Mouse (Mus musculus) embryonic facial prominence, embryonic 11.5 days (tissue): Measurements from ENCODE around the gene Naa35. TPM values are rescaled to one million over a fixed set of nuclear protein-coding genes. Genes with fewer than 3 reads are reported as not detected.

Source experiments
- ATAC-seq: fragments of 200-750 bp; cut with Nextera tagmentation; replicated peaks from 2 replicates; pipeline ENCODE4 v1.8.0; 2017; ENCODE audit warnings: low read depth; ENCODE audit not compliant: insufficient number of reproducible peaks, low FRiP score, low TSS enrichment
- DNase-seq: peaks from one replicate; pipeline ENCODE4 v3.0.0-alpha.2; 2015; ENCODE audit warnings: low spot score
- H3K27ac ChIP-seq: fragments of 300-500 bp; sonication (generic); replicated peaks from 2 replicates; pipeline ENCODE4 v1.5.1; 2014; ENCODE audit warnings: mild to moderate bottlenecking, low read depth, low read length, control low read depth
- H3K27me3 ChIP-seq: fragments of 300-500 bp; sonication (generic); 2 replicates; pipeline ENCODE4 v1.6.1; 2014; ENCODE audit warnings: mild to moderate bottlenecking, low read length, moderate library complexity, mixed read lengths; ENCODE audit not compliant: control insufficient read depth, insufficient read depth
- H3K36me3 ChIP-seq: fragments of 300-500 bp; sonication (generic); replicated peaks from 2 replicates; pipeline ENCODE4 v1.6.1; 2014; ENCODE audit warnings: low read depth, mild to moderate bottlenecking, low read length, moderate library complexity, mixed read lengths; ENCODE audit not compliant: control insufficient read depth, insufficient read depth
- H3K4me1 ChIP-seq: fragments of 300-500 bp; sonication (generic); 2 replicates; pipeline ENCODE4 v1.6.1; 2014; ENCODE audit warnings: low read length, mixed read lengths; ENCODE audit not compliant: control insufficient read depth, insufficient read depth
- H3K4me2 ChIP-seq: fragments of 300-500 bp; sonication (generic); 2 replicates; pipeline ENCODE4 v1.6.1; 2014; ENCODE audit warnings: low read depth, mild to moderate bottlenecking, control low read depth, low read length, moderate library complexity
- H3K4me3 ChIP-seq: fragments of 300-500 bp; sonication (generic); 2 replicates; pipeline ENCODE4 v1.5.1; 2014; ENCODE audit warnings: low read depth, low read length, control low read depth
- H3K9ac ChIP-seq: fragments of 300-500 bp; sonication (generic); replicated peaks from 2 replicates; pipeline ENCODE4 v1.6.1; 2014; ENCODE audit warnings: mild to moderate bottlenecking, control low read depth, low read length
- H3K9me3 ChIP-seq: fragments of 300-500 bp; sonication (generic); replicated peaks from 2 replicates; pipeline ENCODE4 v1.6.1; 2016; ENCODE audit warnings: mild to moderate bottlenecking, low read length, inconsistent platforms, mixed read lengths; ENCODE audit not compliant: control insufficient read depth
- WGBS: fragments of 180-500 bp; shearing (Covaris S2); extraction: QIAGEN DNeasy Blood & Tissue Kit; methylation state at CpG from one replicate; pipeline ENCODE4 v1.1.7; 2014; 5-methylcytosine and 5-hydroxymethylcytosine counted together
- polyA plus RNA-seq: library from polyadenylated mRNA; unstranded; fragments of >200 nt; fragmentation: Nextera tagmentation; extraction: Ambion mirVana; gene quantifications from 2 replicates; pipeline ENCODE4 v1.2.1, GENCODE M21; 2014

The Naa35 gene
- polyA plus RNA-seq, 1 experiment from 2014 or later: 104 TPM

DNA sequence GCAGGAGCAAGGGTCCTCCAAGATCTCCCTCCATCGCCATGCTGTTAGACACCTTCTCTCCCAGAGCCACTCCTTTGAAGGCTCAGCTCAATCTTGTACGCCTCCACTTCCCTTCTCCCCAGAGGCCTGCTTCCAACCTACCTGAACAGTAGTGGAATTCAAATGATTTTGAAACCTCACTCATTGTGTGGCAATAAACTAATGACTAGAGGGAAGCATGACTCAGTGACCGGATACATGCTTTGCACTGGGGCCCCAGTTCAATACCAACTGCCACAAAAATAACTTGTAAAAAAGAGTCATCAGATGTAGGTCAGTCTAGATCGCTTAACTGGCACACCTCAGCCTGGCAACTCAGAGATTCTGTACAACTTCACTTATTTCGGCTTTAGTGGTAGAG lies 26.3 kb upstream of the Naa35 start:
- Histone ChIP-seq H3K27ac (no peak overlapping the region), H3K4me2 (no peak overlapping the region), H3K4me3 (no peak overlapping the region), H3K4me1 (no peaks in the 10 kb centered on the region), H3K36me3 (no peaks in the 10 kb centered on the region), H3K9me3 (no peaks in the 10 kb centered on the region), H3K9ac (no peak overlapping the region), H3K27me3 (no peaks in the 10 kb centered on the region)
- DNase-seq: no peak
- ATAC-seq: no peak
- WGBS: 91% methylated on average over 5 of the region's 5 CpGs

GRCm38 (mm10) chr13:59562471-59562870 lies 22.6 kb upstream of the Naa35 start:
- no peaks in the 10 kb centered on the region for H3K4me1 ChIP-seq
- no peak overlapping the region for H3K4me3 ChIP-seq
- no peaks in the 10 kb centered on the region for H3K36me3 ChIP-seq
- DNase-seq (no peak), ATAC-seq (no peak)
- H3K27ac ChIP-seq: no peak overlapping the region
- 91% methylated on average over 2 of the region's 2 CpGs for WGBS
- no peak overlapping the region for H3K4me2 ChIP-seq
- H3K27me3 ChIP-seq: no peaks in the 10 kb centered on the region
- H3K9me3 ChIP-seq: no peaks in the 10 kb centered on the region
- no peak overlapping the region for H3K9ac ChIP-seq

DNA sequence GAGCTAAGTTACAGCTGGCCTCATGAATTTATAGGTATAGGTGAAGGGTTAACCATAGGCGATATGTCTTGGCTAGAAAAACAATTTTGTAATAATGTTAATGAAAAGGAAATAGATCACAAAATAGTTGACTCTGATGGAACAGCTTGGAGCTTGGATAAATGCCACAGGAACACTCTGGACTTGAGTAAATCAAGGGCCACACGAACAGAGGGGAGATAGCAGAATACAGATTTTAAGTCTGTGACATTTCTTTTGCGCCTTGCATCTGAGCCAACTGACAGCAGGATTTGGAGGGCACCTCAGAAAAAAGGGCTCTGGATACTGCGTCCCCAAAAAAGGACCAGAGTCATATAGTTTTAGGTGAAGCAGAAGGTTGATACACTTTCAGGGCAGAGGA lies 20.6 kb upstream of the Naa35 start:
- Histone ChIP-seq H3K9ac (no peak overlapping the region), H3K4me3 (no peak overlapping the region), H3K4me2 (no peak overlapping the region), H3K4me1 (no peaks in the 10 kb centered on the region), H3K36me3 (no peaks in the 10 kb centered on the region), H3K9me3 (no peaks in the 10 kb centered on the region), H3K27me3 (no peaks in the 10 kb centered on the region), H3K27ac (no peak overlapping the region)
- DNase-seq: no peak
- ATAC-seq: no peak
- 91% methylated on average over 4 of the region's 4 CpGs for WGBS

- H3K27ac ChIP-seq: no peak overlapping the region
- WGBS: 82% methylated on average over 10 of the region's 10 CpGs
- no peak for ATAC-seq
- H3K4me2 ChIP-seq: no peak overlapping the region
- H3K27me3 ChIP-seq: no peaks in the 10 kb centered on the region
- no peak overlapping the region for H3K4me3 ChIP-seq
- no peaks in the 10 kb centered on the region for H3K9me3 ChIP-seq
- DNase-seq: no peak
- no peaks in the 10 kb centered on the region for H3K4me1 ChIP-seq
- H3K36me3 ChIP-seq: no peaks in the 10 kb centered on the region
- no peak overlapping the region for H3K9ac ChIP-seq
Measured at GRCm38 (mm10) chr13:59564923-59565322, 20.1 kb upstream of the Naa35 start.

- H3K9me3 ChIP-seq: no peaks in the 10 kb centered on the region
Measured at GRCm38 (mm10) chr13:59565945-59566520, 19.0 kb upstream of the Naa35 start.

DNA sequence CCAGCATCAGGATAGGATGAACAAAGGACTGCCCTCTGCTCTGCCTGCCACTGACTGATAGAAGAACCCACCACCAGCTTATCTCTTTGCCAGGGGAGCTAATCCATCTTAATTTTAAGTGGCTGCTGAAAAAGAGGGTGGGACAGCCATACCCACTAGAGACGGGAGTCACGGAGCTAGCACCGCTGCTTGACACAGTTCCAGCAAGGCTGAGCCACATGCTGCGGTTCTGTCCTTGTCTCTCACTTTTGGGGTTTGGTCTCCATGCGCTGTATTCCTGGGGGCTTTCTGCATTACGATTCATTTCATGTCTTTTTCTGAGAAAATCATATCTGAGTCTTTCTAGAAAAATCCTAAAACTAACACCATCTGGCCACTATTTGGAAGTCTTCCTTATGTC lies 14.0 kb upstream of the Naa35 start:
- Histone ChIP-seq H3K27me3 (no peaks in the 10 kb centered on the region), H3K27ac (no peak overlapping the region), H3K9me3 (no peaks in the 10 kb centered on the region), H3K9ac (no peak overlapping the region), H3K4me1 (no peaks in the 10 kb centered on the region), H3K4me3 (no peak overlapping the region), H3K4me2 (no peak overlapping the region), H3K36me3 (no peaks in the 10 kb centered on the region)
- 89% methylated on average over 6 of the region's 6 CpGs for WGBS
- no peak for ATAC-seq
- DNase-seq: no peak

More at GRCm38 (mm10) chr13:59565945-59566520, 19.0 kb upstream of the Naa35 start:
- ATAC-seq (no peak), DNase-seq (no peak)
- no peaks in the 10 kb centered on the region for H3K36me3 ChIP-seq
- H3K27me3 ChIP-seq: no peaks in the 10 kb centered on the region
- H3K4me3 ChIP-seq: no peak overlapping the region
- 56% methylated on average over 9 of the region's 9 CpGs for WGBS
- no peak overlapping the region for H3K9ac ChIP-seq
- H3K4me2 ChIP-seq: no peak overlapping the region
- no peaks in the 10 kb centered on the region for H3K4me1 ChIP-seq
- H3K27ac ChIP-seq: no peak overlapping the region

GRCm38 (mm10) chr13:59572549-59572948 lies 12.5 kb upstream of the Naa35 start:
- Histone ChIP-seq H3K4me2 (no peak overlapping the region), H3K4me3 (no peak overlapping the region), H3K9ac (no peak overlapping the region), H3K36me3 (no peaks in the 10 kb centered on the region), H3K27me3 (no peaks in the 10 kb centered on the region), H3K27ac (no peak overlapping the region), H3K9me3 (no peaks in the 10 kb centered on the region), H3K4me1 (no peaks in the 10 kb centered on the region)
- DNase-seq: no peak
- no peak for ATAC-seq
- 97% methylated on average over 2 of the region's 2 CpGs for WGBS

DNA sequence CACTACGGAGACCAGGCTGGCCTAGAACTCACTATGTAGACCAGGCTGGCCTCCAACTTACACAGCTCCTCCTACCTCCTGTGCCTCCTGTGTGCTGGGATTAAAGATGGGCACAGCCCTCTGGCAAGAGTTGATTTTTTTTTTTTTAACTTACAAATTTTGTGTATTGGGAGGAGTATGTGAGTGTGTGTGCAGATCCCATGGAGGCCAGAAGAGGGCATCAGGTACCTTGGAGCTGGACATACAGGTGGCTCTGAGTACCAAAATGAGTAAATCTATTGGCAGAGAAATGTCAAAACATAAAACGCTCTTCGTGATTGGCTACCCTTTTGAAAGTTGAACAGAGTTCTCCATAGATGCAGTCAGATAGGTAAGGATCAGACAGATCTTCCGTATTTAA lies 4.1 kb upstream of the Naa35 start:
- ATAC-seq (no peak), DNase-seq (no peak)
- Histone ChIP-seq H3K27me3 (no peaks in the 10 kb centered on the region), H3K36me3 (no peaks in the 10 kb centered on the region), H3K4me1 (no peaks in the 10 kb centered on the region), H3K4me2 (no peak overlapping the region), H3K4me3 (no peak overlapping the region), H3K9me3 (no peaks in the 10 kb centered on the region), H3K9ac (no peak overlapping the region), H3K27ac (no peak overlapping the region)
- 92% methylated on average over 4 of the region's 4 CpGs for WGBS
